24 mouse cellular contexts compared by ENCODE assay signal in the genomic region with DNA sequence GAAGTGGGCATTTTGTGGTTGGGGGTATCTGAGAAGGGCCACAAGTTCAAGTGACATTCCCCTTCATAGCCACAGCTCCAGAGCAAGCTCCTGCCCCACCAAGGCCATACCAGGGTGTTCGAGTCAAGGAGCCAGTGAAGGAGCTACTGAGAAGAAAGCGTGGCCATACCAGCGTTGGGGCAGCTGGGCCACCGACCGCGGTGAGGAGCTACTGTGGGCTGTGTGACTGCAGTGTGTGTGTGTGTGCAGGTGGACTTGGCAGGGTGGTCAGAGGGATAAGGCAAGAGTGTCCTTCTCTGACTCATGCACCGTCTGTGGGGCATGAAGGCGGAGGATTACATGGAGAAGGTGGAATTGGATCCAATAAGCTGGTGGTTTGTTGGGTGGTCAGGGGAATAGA. TPM values are rescaled to one million over a fixed set of nuclear protein-coding genes. Genes with fewer than 3 reads are reported as not detected.
"Had no signal": no experiment of that assay in that cellular context is flagged by ENCODE, and none has a peak within 500 bp of the region (broad histone marks: within the 10 kb centered on the region; RNA-seq: fewer than 3 reads in every experiment).

No protein-coding gene starts in this region.

- H3K4me1 ChIP-seq: liver, embryonic 15.5 days; lung, embryonic 15.5 days; midbrain, embryonic 15.5 days; neural tube, embryonic 13.5 days; neural tube, embryonic 15.5 days had no signal

- H3K4me3 ChIP-seq: liver, embryonic 13.5 days; liver, embryonic 15.5 days; lung, embryonic 15.5 days; midbrain, embryonic 13.5 days; midbrain, embryonic 15.5 days; myocyte; neural tube, embryonic 13.5 days; neural tube, embryonic 15.5 days had no signal

- H3K36me3 ChIP-seq: liver, embryonic 13.5 days; liver, embryonic 15.5 days; lung, embryonic 15.5 days; midbrain, embryonic 13.5 days; midbrain, embryonic 15.5 days; neural tube, embryonic 13.5 days; neural tube, embryonic 15.5 days had no signal

- H3K27me3 ChIP-seq: liver, embryonic 13.5 days; liver, embryonic 15.5 days; lung, embryonic 15.5 days; midbrain, embryonic 13.5 days; midbrain, embryonic 15.5 days; neural tube, embryonic 15.5 days had no signal

- DNase-seq: liver, embryonic 13.5 days; liver, postnatal 0 days; lung, adult 2 months; lung, postnatal 14 days; lung, postnatal 36 days; retina, postnatal 1 day; right cerebral cortex, adult 18-20 months; right cerebral cortex, postnatal 25 days; right cerebral cortex, postnatal 4 days; spleen, adult 18-20 months; thymus, adult 18-20 months; thymus, postnatal 14 days; thymus, postnatal 36 days had no signal

- H3K9me3 ChIP-seq: liver, embryonic 13.5 days; liver, embryonic 15.5 days; lung, embryonic 15.5 days; midbrain, embryonic 13.5 days; midbrain, embryonic 15.5 days; neural tube, embryonic 13.5 days; neural tube, embryonic 15.5 days had no signal

- ATAC-seq: liver, postnatal 0 days; lung, postnatal 0 days; midbrain, embryonic 15.5 days had no signal

RNA-seq across cellular contexts. Expression of a gene that starts 18.7 kb away (rescaled TPM):
- total RNA-seq: megakaryocyte progenitor cell, adult 5-6 weeks had no signal
- polyA plus RNA-seq: midbrain, embryonic 13.5 days; midbrain, postnatal 0 days; neural tube, embryonic 11.5 days; neural tube, embryonic 13.5 days had no signal

RNA-seq across cellular contexts. Expression of a gene that starts 46.2 kb away (rescaled TPM):
- total RNA-seq: midbrain, postnatal 0 days had no signal
